Mouse (Mus musculus): ENCODE results near the gene Chrna9. TPM values are rescaled to one million over a fixed set of nuclear protein-coding genes. Genes with fewer than 3 reads are reported as not detected.

Gene Chrna9
- polyA plus RNA-seq, 1 experiment from 2014 or later = not detected

- 43% methylated on average over 18 of the region's 18 CpGs for WGBS
- H3K4me2 ChIP-seq = peak overlapping the region; percentile 47
- H3K4me1 ChIP-seq = peaks cover 26% of the 10 kb centered on the region
Measured at GRCm38 (mm10) chr5:65950679-65951512, 16.2 kb downstream of the Chrna9 start.

GRCm38 (mm10) chr5:65951513-65951909 lies 16.8 kb downstream of the Chrna9 start:
- Histone ChIP-seq H3K4me3 (replicated peaks) (no peak overlapping the region), H3K9ac (no peak overlapping the region), H3K36me3 (replicated peaks) (no peaks in the 10 kb centered on the region), H3K4me2 (no peak overlapping the region), H3K9me3 (no peaks in the 10 kb centered on the region), H3K4me1 (peaks cover 26% of the 10 kb centered on the region), H3K27me3 (no peaks in the 10 kb centered on the region), H3K27ac (peak overlapping the region; percentile 97)
- WGBS = 75% methylated on average over 4 of the region's 4 CpGs
- no peak; the same call in 1 of the 2 replicates for ATAC-seq (ENCODE audit: low FRiP score)

More at GRCm38 (mm10) chr5:65950679-65951512, 16.2 kb downstream of the Chrna9 start:
- H3K9ac ChIP-seq = peak overlapping the region; percentile 42; the same call in 1 of the 2 replicates
- no peak overlapping the region for H3K4me3 ChIP-seq (replicated peaks)
- H3K36me3 ChIP-seq (replicated peaks) = no peaks in the 10 kb centered on the region
- no peaks in the 10 kb centered on the region for H3K9me3 ChIP-seq
- peak overlapping the region; percentile 97 for H3K27ac ChIP-seq
- peak; percentile 81 for ATAC-seq (ENCODE audit: low FRiP score)
- no peaks in the 10 kb centered on the region for H3K27me3 ChIP-seq

GRCm38 (mm10) chr5:65954130-65955080 lies 19.7 kb downstream of the Chrna9 start:
- Histone ChIP-seq H3K27ac (peak overlapping the region; percentile 61), H3K36me3 (replicated peaks) (no peaks in the 10 kb centered on the region), H3K4me1 (peaks cover 26% of the 10 kb centered on the region), H3K27me3 (no peaks in the 10 kb centered on the region), H3K9ac (no peak overlapping the region), H3K9me3 (no peaks in the 10 kb centered on the region), H3K4me2 (0 out of 2 replicates have a peak overlapping the region, but pooled peaks have one; percentile 0), H3K4me3 (replicated peaks) (no peak overlapping the region)
- 94% methylated on average over 15 of the region's 16 CpGs for WGBS
- ATAC-seq (ENCODE audit: low FRiP score) = no peak

DNA sequence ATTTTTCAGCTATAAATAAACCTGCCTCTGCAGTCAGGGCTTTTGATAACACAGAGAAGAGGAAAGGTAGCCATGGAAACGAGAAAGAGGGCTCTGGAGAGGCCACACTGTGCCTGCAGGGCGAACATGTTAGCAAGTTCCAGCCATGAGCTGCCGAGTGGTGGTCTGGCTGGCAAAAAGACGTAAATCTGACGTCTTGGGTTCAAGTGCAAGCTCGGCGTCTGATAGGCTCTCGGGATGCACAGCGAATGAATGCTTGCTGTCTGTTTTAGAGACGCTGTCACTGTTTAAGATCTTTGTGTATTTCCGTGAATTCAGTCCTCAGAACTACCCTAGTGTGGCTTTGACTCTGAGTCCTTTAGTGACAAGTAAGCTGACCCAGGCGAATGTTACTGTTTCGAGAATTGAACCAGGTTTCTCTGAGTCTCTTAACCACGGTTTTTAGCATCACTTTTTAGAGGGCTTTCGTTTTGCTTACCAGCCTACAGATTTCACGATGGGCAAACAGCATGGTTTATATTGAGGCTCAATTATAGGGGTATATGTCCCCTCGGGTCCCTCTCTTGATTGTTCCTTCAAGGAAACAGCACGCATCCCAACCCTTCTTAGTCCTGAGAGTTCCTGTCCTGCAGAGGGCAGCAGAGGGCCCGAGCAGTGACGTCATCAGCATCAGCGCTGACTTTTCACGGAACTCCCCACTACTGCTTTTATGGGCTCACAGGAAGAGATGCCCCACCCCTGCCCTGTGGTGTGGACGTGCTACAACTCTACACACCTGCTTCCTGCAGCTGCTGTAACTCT lies 20.8 kb downstream of the Chrna9 start:
- no peaks in the 10 kb centered on the region for H3K36me3 ChIP-seq (replicated peaks)
- H3K27me3 ChIP-seq = no peaks in the 10 kb centered on the region
- H3K9ac ChIP-seq = no peak overlapping the region
- peak overlapping the region; percentile 48 for H3K4me2 ChIP-seq
- H3K27ac ChIP-seq = peak overlapping the region; percentile 61
- H3K4me3 ChIP-seq (replicated peaks) = peak overlapping the region; percentile 31
- no peaks in the 10 kb centered on the region for H3K9me3 ChIP-seq
- H3K4me1 ChIP-seq = peaks cover 18% of the 10 kb centered on the region
- peak; percentile 22; the same call in 1 of the 2 replicates for ATAC-seq (ENCODE audit: low FRiP score)
- WGBS = 44% methylated on average over 23 of the region's 23 CpGs

DNA sequence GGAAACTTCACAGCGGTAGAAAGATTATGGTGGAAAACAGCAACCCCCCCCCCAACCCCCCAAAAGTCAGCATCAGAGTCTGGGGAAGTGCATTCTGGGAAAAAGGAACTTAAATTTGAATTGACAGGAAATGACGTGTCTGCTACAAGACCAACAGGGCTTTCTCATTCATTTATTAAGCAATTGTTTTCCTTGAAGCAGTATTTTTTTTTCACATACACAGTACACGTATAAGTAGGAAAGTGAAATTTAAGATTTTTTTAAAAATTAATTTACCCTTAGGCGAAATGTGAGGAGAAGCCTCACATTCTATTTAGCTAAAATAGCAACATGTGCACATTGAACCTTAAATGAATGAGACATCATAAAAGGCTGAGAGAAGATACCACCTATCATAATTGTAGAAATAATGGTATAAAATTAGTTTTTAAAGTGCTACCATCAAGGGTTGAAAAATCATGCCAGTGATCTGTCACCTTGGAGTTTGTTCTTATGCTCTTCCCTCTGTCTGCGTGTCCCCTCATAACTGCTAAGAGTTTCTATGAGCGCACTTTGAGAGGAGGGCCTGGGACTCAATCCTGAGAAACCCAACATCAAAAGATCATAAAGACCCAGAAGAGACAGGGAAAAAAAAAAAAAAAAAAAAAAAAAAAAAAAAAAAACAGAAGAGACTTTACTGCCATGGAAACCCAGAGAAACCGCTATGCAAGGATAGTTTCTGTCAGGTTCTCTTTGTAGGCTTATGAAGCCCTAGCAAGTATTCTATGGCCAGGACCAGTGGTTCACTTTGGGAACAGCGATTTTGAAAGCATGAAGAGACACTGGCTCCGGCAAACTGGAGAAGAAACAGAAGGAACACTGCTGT lies 21.7 kb downstream of the Chrna9 start:
- Histone ChIP-seq H3K9me3 (no peaks in the 10 kb centered on the region), H3K4me2 (peak overlapping the region; percentile 48), H3K36me3 (replicated peaks) (no peaks in the 10 kb centered on the region), H3K9ac (no peak overlapping the region), H3K27me3 (no peaks in the 10 kb centered on the region), H3K4me1 (peaks cover 11% of the 10 kb centered on the region), H3K27ac (no peak overlapping the region; the same call in 1 of the 2 replicates), H3K4me3 (replicated peaks) (peak overlapping the region; percentile 31)
- WGBS = 82% methylated on average over 9 of the region's 9 CpGs
- no peak for ATAC-seq (ENCODE audit: low FRiP score)

- no peak for ATAC-seq (ENCODE audit: low FRiP score)
- Histone ChIP-seq H3K9ac (no peak overlapping the region), H3K4me3 (replicated peaks) (no peak overlapping the region), H3K9me3 (no peaks in the 10 kb centered on the region), H3K4me1 (peaks cover 9% of the 10 kb centered on the region), H3K4me2 (no peak overlapping the region), H3K27me3 (no peaks in the 10 kb centered on the region), H3K36me3 (replicated peaks) (no peaks in the 10 kb centered on the region), H3K27ac (no peak overlapping the region)
- WGBS = 11% methylated on average over 4 of the region's 4 CpGs
Measured at GRCm38 (mm10) chr5:65958597-65958996, 23.9 kb downstream of the Chrna9 start.

DNA sequence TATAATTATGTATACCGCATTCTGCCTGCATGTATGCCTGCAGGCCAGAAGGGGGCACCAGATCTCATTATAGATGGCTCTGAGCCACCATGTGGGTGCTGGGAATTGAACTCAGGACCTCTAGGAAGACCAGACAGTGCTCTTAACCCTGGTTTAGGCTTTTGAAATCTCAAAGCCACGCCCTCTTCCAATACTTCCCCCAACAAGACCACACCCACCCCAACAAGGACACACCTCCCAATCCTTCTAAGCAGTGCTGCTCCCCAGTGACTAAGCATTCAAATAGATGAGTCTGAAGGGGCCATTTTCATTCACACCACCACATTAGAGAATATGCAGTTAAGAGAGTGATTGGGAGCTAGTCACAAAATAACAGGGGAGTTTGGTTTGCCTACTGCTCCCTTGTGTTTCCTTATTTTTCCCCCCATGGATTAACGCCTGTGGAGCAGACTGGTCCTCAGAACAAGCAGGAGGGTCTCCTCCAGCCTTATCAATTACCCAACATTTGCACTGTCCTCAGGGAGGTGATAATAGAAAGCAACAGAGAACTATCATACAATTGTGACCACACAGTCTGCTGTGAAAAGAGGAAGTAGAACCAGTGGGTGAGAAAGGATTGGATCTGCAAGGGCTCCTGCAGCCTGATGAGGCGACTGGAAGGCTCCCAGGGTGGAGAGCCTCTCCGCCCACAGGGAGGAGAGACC lies 25.3 kb downstream of the Chrna9 start:
- H3K27me3 ChIP-seq = no peaks in the 10 kb centered on the region
- 83% methylated on average over 5 of the region's 5 CpGs for WGBS
- no peak overlapping the region for H3K27ac ChIP-seq
- peaks cover 4% of the 10 kb centered on the region for H3K4me1 ChIP-seq
- H3K36me3 ChIP-seq (replicated peaks) = no peaks in the 10 kb centered on the region
- ATAC-seq (ENCODE audit: low FRiP score) = no peak
- no peaks in the 10 kb centered on the region for H3K9me3 ChIP-seq
- no peak overlapping the region for H3K4me3 ChIP-seq (replicated peaks)
- H3K4me2 ChIP-seq = no peak overlapping the region
- no peak overlapping the region for H3K9ac ChIP-seq

DNA sequence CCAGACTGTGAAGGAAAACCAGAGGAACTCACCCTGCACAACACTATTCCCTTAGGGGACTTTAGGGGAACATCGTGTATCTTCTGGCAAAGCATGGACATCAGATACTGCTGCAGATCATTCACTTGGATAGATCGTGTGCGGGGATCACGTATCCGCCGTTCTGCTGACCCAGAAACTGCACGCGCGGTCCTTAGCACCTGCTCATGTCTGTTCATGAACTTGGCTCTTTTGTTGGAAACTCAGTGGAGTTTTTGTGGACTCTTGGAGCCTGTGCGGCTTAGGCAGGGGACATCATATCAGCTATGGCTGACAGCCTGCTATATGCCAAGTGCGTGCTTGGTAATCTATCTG lies 25.9 kb downstream of the Chrna9 start:
- H3K4me3 ChIP-seq (replicated peaks) = no peak overlapping the region
- H3K4me2 ChIP-seq = no peak overlapping the region
- no peaks in the 10 kb centered on the region for H3K36me3 ChIP-seq (replicated peaks)
- 97% methylated on average over 11 of the region's 11 CpGs for WGBS
- no peak for ATAC-seq (ENCODE audit: low FRiP score)
- H3K4me1 ChIP-seq = no peaks in the 10 kb centered on the region
- no peak overlapping the region for H3K9ac ChIP-seq
- no peaks in the 10 kb centered on the region for H3K27me3 ChIP-seq
- H3K9me3 ChIP-seq = no peaks in the 10 kb centered on the region
- no peak overlapping the region for H3K27ac ChIP-seq

GRCm38 (mm10) chr5:65963291-65963690 lies 28.6 kb downstream of the Chrna9 start:
- H3K27me3 ChIP-seq = no peaks in the 10 kb centered on the region
- H3K9me3 ChIP-seq = no peaks in the 10 kb centered on the region
- H3K4me3 ChIP-seq (replicated peaks) = no peak overlapping the region
- no peak overlapping the region for H3K9ac ChIP-seq
- no peak overlapping the region for H3K4me2 ChIP-seq
- H3K36me3 ChIP-seq (replicated peaks) = no peaks in the 10 kb centered on the region
- ATAC-seq (ENCODE audit: low FRiP score) = no peak
- WGBS = 94% methylated on average over 5 of the region's 5 CpGs
- H3K4me1 ChIP-seq = no peaks in the 10 kb centered on the region
- no peak overlapping the region for H3K27ac ChIP-seq

- H3K36me3 ChIP-seq (replicated peaks) = no peaks in the 10 kb centered on the region
- 74% methylated on average over 7 of the region's 7 CpGs for WGBS
- H3K4me3 ChIP-seq (replicated peaks) = no peak overlapping the region
- H3K27ac ChIP-seq = no peak overlapping the region
- ATAC-seq (ENCODE audit: low FRiP score) = no peak
- H3K27me3 ChIP-seq = no peaks in the 10 kb centered on the region
- H3K4me1 ChIP-seq = no peaks in the 10 kb centered on the region
- no peaks in the 10 kb centered on the region for H3K9me3 ChIP-seq
- no peak overlapping the region for H3K4me2 ChIP-seq
- no peak overlapping the region for H3K9ac ChIP-seq
Measured at GRCm38 (mm10) chr5:65965771-65966279, 31.1 kb downstream of the Chrna9 start.

Measured in forebrain, embryonic 12.5 days (tissue).